Mouse (Mus musculus) gastrocnemius, adult 2 months (tissue): ENCODE results near the gene Dyrk1a. TPM values are rescaled to one million over a fixed set of nuclear protein-coding genes. Genes with fewer than 3 reads are reported as not detected.

Experiments
- DNase-seq: peaks from one replicate; pipeline ENCODE4 v3.0.0; 2022
- H3K27ac ChIP-seq: fragments of 200-600 bp; 2 replicates; pipeline ENCODE4 v1.8.1; 2022; ENCODE audit warnings: mild to moderate bottlenecking
- H3K4me3 ChIP-seq: fragments of 200-600 bp; 2 replicates; pipeline ENCODE4 v1.8.1; 2022; ENCODE audit warnings: mild to moderate bottlenecking, moderate library complexity
- CTCF ChIP-seq: fragments of 200-600 bp; IDR thresholded peaks from 2 replicates; pipeline ENCODE4 v1.8.1; 2022; ENCODE audit warnings: antibody characterized with exemption, mild to moderate bottlenecking, moderate library complexity
- intact Hi-C: fragments of 180-260 bp; cut with DNase I; formaldehyde crosslinking; loops from one replicate; pipeline ENCODE4 v1.15.1; 2025
- total RNA-seq, 2 experiments: library from RNA; stranded (reverse); gene quantifications; 2 replicates each; pipeline ENCODE4 v1.2.3; 2021

The Dyrk1a gene
- total RNA-seq, 2 experiments from 2014 or later = 94.4 to 98.0 TPM

DNA sequence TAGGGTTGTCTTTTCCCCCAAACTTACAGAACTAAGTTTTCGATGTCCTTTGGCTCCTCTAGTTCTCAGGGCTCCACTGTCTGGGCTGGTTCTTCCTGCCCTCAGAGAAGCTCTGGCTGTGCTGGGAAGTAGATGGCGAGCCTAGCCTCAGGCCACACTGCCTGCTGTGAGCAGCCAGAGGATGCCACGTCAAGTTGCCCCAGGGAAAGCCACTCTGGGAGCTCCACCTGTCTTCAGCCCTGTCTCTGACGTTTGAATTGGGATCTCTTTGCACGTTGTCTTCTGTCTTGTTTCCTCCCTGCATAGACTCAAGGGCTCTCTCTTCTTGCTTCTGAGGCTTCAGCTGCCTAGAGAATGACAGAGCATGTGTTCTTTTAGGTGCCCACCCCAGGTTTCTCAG is 57.9 kb downstream of the Dyrk1a start:
- Histone ChIP-seq H3K4me3 (no peak overlapping the region), H3K27ac (0 out of 2 replicates have a peak overlapping the region, but pooled peaks have one; percentile 16)
- intact Hi-C loops = no loop called here
- no peak for DNase-seq
- no peak for TF ChIP-seq CTCF

DNA sequence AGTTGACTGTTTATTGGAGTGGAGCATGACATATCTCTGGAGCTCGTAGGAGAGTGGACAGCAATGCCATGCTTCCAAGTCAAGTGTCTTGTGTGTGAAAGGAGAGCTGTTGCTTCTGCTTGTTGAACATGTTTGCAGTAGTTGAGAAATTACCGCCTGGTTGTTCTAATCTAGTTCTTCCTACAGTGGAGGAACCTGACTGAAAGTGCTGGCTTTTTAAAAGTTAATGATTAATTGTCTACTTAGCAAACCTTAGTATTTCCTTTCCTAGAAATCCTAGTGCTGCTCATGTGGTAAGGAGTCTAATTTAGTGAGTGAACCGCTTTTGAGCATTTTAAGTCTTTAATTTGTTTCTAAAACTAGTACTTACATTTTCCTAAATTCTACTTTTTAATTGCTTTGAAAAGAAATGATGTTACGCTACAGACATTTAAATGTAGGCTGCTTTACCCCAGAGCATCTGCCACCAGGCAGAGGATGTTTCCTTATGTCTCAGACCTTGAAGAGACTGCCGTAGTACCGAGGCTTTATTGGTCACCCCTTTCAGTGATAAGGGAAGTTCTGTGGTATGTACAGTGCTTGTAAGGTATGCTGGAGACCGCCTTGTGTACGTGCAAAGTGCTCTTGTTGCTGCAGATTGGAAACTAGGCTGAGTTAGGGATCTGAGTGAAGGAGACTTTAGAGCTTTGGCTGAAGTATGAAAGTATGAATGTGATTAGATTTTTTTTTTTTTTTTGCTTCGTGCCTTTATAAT is 59.3 kb downstream of the Dyrk1a start:
- Histone ChIP-seq H3K4me3 (no peak overlapping the region), H3K27ac (no peak overlapping the region)
- intact Hi-C loops = no loop called here
- no peak for TF ChIP-seq CTCF
- no peak for DNase-seq

DNA sequence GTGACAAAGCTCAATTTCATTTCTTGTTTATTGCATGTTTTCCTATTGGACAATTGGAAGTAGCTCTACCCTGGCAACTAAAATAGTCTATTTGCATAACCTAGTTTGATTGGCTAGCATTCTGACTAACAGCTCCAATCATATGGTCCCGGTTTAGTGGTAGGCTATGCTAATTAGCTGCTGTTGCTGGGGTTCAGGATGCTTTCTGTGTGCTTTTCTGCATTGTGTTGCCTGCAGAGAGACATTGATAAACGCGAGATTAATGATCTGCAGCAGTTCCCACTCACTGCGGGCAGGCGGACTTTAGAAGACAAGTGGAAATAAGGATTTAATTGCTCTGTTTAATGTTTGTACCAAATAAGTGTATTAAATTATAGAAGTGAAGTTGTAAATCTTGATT is 62.2 kb downstream of the Dyrk1a start:
- intact Hi-C loops = no loop called here
- DNase-seq = no peak
- H3K4me3 ChIP-seq = peak overlapping the region; percentile 42
- H3K27ac ChIP-seq = peak overlapping the region; percentile 35; the same call in 1 of the 2 replicates
- TF ChIP-seq CTCF = no peak

DNA sequence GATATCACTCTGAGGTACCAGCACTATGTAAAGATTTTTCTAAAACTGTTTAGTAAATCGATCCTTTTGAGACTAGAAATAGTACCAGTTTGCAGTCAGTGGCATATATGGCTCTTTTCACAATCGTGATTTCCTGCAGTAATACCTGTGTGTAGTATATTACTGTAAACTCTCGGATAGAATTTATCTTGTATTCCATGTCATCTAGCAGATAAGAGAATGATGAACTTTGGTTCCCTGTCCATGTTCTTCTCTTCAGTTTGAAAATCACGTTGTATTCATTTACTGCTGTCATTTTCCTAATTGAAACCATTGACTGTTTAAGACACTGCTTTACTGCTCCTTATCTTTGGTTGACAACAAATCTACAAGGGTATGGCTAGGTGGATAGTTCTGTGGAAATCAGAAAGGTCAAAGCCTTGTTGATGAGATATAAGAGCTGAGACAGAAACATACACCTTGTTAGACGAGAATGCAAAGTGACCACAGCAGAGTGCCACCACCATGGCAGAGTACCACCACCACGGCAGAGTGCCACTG is 62.7 kb downstream of the Dyrk1a start:
- no peak for DNase-seq
- TF ChIP-seq CTCF = no peak
- Histone ChIP-seq H3K4me3 (peak overlapping the region; percentile 42; the same call in 1 of the 2 replicates), H3K27ac (peak overlapping the region; percentile 35; the same call in 1 of the 2 replicates)
- intact Hi-C loops = no loop called here

DNA sequence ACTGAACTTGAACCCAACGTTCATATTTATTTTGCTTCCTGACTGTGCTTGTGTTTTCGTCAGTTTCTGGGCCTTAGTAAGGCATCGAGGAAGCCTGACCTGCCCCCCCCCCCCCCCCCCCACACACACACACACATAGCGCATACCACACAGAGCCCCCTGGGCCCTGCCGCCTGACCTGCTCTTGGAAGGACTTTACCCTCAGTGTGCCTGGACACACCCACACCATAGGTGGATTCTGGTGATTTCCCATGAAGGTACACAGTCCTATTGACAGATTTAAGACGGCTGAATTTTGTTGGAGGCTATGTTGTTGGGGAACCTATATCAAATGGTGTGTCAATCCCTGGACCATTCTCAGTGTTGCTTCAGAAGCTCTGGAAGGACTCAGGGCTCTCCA is 63.2 kb downstream of the Dyrk1a start:
- intact Hi-C loops = no loop called here

DNA sequence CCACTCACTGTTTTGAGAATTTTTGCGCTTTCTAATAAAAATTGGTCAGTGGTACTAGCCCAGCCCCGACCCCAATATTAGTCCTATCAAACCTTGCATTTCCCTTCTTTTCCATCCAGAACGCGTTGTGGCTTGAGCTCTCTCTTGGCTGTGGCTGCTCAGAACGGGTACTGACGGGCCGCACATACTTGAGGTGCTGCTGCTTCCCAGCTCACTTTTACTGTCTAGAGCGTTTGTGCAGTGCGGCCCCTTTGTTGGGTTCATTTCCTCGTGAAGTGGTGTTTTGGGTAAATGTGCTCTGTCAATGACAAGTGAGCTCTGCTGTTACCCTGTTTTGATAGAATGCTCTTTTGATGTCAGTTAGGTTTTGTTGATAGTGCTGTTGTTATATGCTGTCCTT is 67.6 kb downstream of the Dyrk1a start:
- intact Hi-C loops = no loop called here
- no peak overlapping the region; the same call in 1 of the 2 replicates for H3K27ac ChIP-seq
- no peak overlapping the region for H3K4me3 ChIP-seq
- no peak for DNase-seq
- TF ChIP-seq CTCF = no peak

More for the DNA sequence above, 63.2 kb downstream of the Dyrk1a start:
- no peak overlapping the region for H3K27ac ChIP-seq
- no peak for TF ChIP-seq CTCF
- DNase-seq = no peak
- H3K4me3 ChIP-seq = no peak overlapping the region

DNA sequence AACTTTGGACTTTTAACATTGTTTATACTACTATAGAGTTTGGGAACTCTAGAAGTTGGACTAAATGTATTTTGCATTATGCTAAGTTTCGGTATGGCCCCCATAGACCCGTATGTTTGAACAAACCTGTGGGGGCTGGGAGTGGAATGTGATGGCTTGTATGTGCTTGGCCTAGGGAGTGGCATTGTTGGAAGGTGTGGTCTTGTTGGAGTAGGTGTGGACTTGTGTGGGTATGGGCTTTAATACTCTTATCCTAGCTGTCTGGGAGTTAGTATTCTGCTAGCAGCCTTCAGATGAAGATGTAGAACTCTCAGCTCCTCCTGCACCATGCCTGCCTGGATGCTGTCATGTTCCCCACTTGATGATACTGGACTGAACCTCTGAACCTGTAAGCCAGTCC is 72.0 kb downstream of the Dyrk1a start:
- DNase-seq = no peak
- Histone ChIP-seq H3K27ac (no peak overlapping the region), H3K4me3 (no peak overlapping the region)
- intact Hi-C loops = no loop called here
- no peak for TF ChIP-seq CTCF

DNA sequence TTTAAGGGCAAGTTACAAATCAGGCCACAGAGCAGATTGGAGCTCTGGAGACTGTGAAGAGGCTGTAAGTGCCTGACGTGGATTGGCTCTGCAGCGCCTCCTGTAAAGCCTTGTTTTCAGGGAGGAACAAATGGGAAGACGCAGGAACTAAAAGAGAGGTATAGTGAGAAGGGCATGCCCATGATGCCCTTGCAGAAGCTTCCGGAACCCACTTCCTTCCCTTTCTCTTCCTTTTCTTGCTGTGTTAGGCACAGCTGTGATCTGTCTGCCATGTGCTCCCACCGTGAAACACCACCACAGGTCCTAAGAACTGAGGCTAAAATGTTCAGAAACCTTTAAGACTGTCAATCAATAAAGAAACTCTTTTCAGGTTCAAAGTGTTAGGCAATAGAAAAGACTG is 77.3 kb downstream of the Dyrk1a start:
- intact Hi-C loops = no loop called here
- TF ChIP-seq CTCF = no peak
- DNase-seq = no peak
- H3K4me3 ChIP-seq = no peak overlapping the region
- H3K27ac ChIP-seq = peak overlapping the region; percentile 54; the same call in 1 of the 2 replicates

DNA sequence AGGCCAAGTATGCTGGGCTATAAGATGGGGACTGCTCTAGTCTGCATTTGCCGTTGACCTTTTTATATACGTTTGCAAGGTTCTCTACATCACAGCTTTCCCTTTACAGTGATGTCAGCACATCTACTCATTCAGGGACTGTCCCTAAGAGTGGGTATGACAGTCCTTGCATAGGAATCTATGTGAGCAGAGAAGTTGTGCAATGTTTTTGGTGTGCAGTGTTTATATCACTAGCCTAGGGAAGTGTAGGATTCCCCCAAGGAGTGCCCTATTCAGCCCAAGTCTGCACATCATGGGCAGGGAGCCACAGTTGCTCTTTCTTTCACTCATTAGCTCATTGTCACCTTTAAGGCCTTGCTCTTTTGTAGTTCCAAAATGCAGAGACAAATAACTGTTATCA is 78.1 kb downstream of the Dyrk1a start:
- intact Hi-C loops = no loop called here
- DNase-seq = no peak
- peak overlapping the region; percentile 54; the same call in 1 of the 2 replicates for H3K27ac ChIP-seq
- TF ChIP-seq CTCF = no peak
- H3K4me3 ChIP-seq = no peak overlapping the region

DNA sequence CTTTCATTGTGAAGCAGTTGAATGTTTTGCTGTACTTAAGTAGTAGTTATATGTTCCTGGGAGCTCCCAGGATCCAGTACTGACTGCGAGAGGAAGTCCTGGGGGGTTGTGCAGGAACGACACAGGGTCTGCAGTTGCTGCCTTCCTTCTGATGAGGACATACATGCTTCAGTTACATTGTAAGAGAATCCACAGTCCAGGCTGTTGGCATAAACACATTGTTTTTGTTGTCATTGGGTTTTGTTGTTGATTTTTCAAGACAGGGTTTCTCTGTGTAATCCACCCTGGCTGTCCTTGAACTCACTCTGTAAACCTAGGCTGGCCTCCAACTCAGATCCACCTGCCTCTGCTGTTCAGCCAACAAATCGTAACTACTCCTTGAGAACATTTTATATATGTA is 80.1 kb downstream of the Dyrk1a start:
- Histone ChIP-seq H3K4me3 (no peak overlapping the region), H3K27ac (peak overlapping the region; percentile 31; the same call in 1 of the 2 replicates)
- intact Hi-C loops = no loop called here
- no peak for TF ChIP-seq CTCF
- DNase-seq = no peak

DNA sequence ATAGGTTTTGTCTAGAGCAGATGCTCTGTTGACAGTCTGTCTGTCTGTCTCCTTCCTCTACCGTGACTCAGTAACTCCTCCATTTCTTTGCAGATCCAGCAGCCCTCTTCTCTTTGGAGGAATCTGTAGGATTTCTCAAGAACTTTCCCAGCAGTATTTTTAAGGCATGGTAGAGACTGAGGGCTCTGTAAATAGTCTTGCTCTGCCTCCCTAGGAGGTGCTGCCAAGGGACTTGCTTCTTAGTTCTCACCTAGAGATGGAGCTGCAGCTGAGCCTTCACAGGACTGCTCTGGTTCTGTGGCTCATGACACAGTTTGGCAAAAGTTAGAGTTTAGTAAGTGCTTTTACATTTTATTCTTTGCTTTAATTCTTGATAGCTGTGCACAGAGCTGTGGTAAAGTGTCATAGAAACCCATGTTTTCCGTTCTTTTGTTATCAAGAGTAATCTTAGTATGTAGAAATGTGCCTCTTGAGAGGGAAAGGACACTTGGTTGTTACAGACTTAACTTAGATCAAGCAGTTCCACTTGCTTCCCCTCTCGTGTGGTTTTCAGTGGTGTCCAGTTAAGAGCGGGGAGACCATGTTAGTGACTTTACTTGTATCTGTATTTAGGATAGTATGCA is 82.4 kb downstream of the Dyrk1a start:
- intact Hi-C loops = no loop called here
- DNase-seq = peak; percentile 36
- no peak overlapping the region for H3K4me3 ChIP-seq
- H3K27ac ChIP-seq = peak overlapping the region; percentile 41; the same call in 1 of the 2 replicates
- TF ChIP-seq CTCF = peak; percentile 7; the same call in 1 of the 2 replicates

DNA sequence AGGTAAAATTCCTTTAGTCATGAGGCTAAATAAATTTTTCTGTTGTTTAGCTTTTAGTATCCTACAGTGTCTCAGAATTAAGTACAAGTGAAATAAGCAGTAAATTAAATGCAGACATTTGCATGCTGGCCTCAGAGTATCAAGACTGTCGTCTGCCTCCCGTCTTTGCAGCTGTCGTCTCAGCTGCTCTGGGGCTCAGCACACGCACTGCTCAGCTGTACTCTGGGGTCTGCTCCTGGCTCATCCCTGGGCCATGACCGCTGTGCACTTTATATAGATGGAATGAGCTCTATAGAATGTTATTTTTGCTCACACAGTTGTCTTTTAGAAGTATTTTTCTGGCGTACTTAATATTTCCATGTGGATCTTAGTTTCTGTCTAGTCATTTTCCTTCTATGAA is 85.3 kb downstream of the Dyrk1a start:
- intact Hi-C loops = no loop called here
- no peak for TF ChIP-seq CTCF
- no peak for DNase-seq
- Histone ChIP-seq H3K4me3 (no peak overlapping the region), H3K27ac (peak overlapping the region; percentile 24; the same call in 1 of the 2 replicates)

DNA sequence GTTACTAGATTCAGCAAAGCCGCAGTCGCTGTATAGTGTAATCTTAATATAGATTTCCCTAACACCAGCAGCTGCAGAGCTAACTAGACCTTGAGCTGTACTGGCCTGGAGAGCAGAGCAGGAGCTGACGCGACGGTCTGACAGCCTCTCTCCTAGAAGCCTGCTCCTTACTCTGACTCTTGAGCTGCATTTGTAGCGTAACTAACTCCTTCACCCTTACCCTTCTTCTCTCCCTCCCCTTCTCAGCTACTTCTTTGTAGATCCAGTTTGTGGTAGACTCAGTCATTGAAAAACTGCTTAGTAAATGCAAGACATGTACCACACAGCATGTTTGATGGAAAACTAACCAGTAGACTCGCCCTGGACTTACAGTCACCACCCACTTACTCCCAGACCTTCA is 87.1 kb downstream of the Dyrk1a start:
- peak overlapping the region; percentile 50 for H3K27ac ChIP-seq
- no peak overlapping the region for H3K4me3 ChIP-seq
- intact Hi-C loops = no loop called here
- no peak for TF ChIP-seq CTCF
- no peak for DNase-seq
